Mouse (Mus musculus) large intestine, adult 2 months (tissue): ENCODE results near the gene Cemip. TPM values are rescaled to one million over a fixed set of nuclear protein-coding genes. Genes with fewer than 3 reads are reported as not detected.
"Not testable (repeated sequence)": the region's sequence is repeated elsewhere in the genome, so short reads cannot be mapped to it uniquely, and the experiment has no call there.

Source experiments
- DNase-seq: peaks from one replicate; pipeline ENCODE4 v3.0.0-alpha.2; 2012; ENCODE audit warnings: low read depth, low spot score
- WGBS: fragments of 180-500 bp; shearing (Covaris S2); methylation state at CpG from one replicate; pipeline ENCODE4 v1.1.7; 2018; 5-methylcytosine and 5-hydroxymethylcytosine counted together
- polyA plus RNA-seq: library from polyadenylated mRNA; depleted of rRNA; stranded (reverse); fragments of >200 nt; gene quantifications from 2 replicates; pipeline ENCODE4 v1.2.3, GENCODE M21; 2012; rRNA removed

The Cemip gene
- polyA plus RNA-seq: 0.31 and 0.47 TPM in 2 replicates

DNA sequence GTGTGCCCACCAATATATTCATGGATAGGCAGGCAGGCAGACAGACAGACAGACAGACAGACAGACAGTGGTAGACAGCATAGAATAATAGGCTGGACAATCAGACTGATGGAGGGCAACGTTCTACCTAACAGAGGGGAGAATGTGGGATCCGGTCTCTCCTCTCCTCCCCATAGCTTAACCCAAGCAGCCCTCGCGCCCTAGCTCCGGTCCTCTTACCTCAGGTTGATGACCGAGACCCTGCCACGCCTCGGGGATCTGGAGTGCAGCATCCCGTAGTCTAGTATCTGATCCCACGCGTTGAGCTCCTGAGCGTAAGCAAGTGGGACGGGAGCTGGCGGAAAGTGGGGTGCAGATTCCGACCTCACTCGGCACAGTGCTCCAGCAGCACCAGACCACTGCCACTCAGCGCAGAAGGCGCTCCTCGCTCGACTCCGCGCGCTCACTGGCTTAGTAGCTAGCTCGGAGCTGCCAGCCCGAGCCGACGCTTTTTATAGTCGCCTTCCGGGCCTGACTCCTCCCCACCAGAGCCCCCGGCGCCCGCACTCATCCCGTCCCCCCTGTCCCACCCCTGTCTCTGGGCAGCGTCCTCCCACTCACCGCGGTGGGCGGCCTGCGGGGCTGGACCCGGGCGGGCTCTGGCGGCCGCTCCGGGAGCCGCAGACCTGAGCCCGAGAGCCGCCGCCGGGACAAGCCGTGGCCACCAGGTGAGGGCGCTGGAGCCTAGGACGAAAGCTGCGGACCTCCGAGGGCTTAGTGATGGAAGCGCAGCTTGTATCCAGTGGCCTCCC, at the start of gene Cemip:
TSS of gene Cemip (minus strand) at position 464 of the 791 bp plus-strand sequence.
- DNase-seq: no peak
- WGBS: 2% methylated on average over 54 of the region's 54 CpGs

GRCm38 (mm10) chr7:84132704-84133103, 46.4 kb upstream of the Cemip start:
- DNase-seq: no peak
- WGBS: 5% methylated on average over 1 of the region's 1 CpGs

GRCm38 (mm10) chr7:84131736-84132135, 45.4 kb upstream of the Cemip start:
- no peak for DNase-seq
- 74% methylated on average over 4 of the region's 4 CpGs for WGBS

DNA sequence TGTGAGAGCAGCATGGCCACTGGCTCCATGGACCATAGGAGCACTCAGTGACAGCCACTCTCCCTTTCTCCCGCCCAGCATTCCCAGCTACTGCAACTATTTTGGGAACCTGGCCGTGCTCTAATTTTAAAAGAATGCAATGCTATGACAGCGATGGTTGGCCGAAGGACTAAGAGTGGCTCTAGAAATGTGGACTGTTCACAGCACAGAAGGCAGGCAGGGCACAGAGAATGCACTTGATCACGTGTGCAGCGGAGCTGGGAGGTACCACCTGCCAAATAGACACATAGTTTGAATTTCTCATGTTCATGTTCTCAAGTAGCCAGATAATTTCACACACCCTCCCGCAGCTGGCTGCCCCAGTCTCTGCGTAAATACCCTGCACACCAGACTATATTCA, 42.4 kb upstream of the Cemip start:
- DNase-seq: no peak
- whole genome bisulfite sequencing: 65% methylated on average over 8 of the region's 8 CpGs

- WGBS: 79% methylated on average over 1 of the region's 1 CpGs
- DNase-seq: no peak
Observed at GRCm38 (mm10) chr7:84125730-84126129, 39.4 kb upstream of the Cemip start.

- WGBS: 64% methylated on average over 3 of the region's 4 CpGs
- not testable (repeated sequence) for DNase-seq
Observed at GRCm38 (mm10) chr7:84123651-84124050, 37.3 kb upstream of the Cemip start.

DNA sequence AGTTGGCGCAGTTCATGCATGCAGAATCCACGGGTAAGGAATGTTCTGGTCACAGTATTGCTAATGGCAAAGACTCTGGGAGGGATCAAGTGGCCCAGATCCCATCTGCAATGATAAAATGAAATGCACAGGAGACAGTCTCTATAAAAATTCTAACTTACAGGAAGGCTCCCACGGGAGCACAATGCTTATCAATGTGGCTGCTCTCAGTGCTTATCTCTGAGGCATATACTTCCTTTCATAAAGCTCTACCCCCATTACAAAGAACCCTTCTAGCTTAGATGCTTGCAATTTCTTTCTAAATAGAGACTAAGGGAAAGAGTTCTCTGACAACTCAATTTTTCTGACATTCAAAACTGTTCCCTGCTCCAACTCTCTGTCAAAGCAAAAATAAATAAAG, 35.5 kb upstream of the Cemip start:
- WGBS: 62% methylated on average over 3 of the region's 3 CpGs

DNA sequence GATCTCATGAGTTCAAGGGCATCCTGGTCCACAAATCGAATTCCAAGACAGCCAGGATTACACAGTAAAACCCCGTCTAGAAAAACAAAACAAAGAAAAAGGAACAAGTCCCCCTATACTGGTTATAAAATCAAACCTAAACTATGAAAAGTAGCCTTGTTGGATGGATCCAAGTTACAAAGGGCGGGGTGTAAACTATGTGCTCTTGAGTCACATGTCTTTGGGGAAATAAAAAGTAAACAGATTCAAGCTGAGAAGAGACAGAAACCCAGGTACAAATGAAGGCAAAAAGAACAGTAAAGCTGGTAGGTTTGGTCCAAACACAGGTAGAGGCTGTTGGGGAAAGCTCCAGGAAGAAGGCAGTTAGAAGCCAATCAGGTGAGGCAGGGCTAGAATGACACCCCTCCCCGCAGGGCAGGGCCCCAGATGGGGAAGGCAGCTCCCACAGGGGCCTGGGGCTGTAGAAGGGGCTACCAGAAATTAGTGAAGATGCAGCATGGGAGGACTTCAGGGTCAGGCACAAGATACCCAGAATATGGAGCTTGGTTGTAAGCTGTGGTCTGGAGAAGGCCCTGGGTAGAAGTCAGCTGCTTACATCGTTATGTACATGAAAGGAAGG, 33.9 kb upstream of the Cemip start:
- DNase-seq: no peak

More for the DNA sequence above, 35.5 kb upstream of the Cemip start:
- no peak for DNase-seq

GRCm38 (mm10) chr7:84119216-84120105, 33.2 kb upstream of the Cemip start:
- WGBS: 50% methylated on average over 12 of the region's 12 CpGs
- no peak for DNase-seq

More for the DNA sequence above, 33.9 kb upstream of the Cemip start:
- 26% methylated on average over 5 of the region's 5 CpGs for WGBS

GRCm38 (mm10) chr7:84117543-84118122, 31.3 kb upstream of the Cemip start:
- DNase-seq: no peak
- WGBS: 30% methylated on average over 6 of the region's 6 CpGs

- no peak for DNase-seq
- WGBS: 71% methylated on average over 7 of the region's 7 CpGs
Observed at GRCm38 (mm10) chr7:84116621-84117542, 30.6 kb upstream of the Cemip start.

DNA sequence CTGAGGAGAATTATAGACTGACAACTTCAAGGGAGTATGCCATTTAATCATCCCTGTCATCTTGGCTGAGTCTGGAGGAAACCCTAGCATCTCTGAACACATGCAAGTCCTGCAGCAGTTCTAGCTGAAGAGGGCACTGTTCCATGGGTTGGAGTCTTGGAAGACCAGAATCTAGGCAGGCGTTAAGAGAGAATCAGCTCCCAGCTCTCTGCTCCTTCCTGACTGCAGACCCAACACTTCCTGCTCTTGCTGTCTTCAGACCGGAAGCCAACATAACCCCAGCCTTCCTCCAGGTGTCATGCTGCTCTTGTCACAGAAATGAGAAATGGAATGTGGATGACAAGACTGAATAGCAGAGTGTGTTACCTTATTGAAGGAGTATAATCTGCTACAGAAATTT, 29.1 kb upstream of the Cemip start:
- DNase-seq: no peak
- 47% methylated on average over 2 of the region's 2 CpGs for WGBS

DNA sequence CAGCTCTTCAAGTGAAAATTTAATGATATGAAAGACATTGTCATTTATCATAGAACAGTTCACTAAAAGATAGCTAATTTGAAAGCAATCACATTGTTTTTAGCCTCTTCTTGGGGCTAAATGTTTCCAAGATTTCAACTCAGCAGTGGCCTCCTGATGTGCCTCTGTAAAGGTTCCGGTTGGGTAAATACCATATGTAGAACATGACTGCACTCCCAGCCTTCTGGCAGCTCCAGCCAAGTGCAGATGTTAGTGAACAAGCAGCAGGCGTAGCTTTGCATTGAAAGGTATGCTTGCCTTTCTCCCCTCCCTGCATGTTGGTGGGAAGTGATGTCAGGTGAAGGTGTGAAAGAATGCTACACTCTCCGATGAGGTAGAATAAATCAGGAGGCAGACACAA, 28.5 kb upstream of the Cemip start:
- WGBS: 82% methylated on average over 3 of the region's 3 CpGs
- no peak for DNase-seq

GRCm38 (mm10) chr7:84113035-84113390, 26.7 kb upstream of the Cemip start:
- no peak for DNase-seq
- 85% methylated on average over 8 of the region's 8 CpGs for WGBS

DNA sequence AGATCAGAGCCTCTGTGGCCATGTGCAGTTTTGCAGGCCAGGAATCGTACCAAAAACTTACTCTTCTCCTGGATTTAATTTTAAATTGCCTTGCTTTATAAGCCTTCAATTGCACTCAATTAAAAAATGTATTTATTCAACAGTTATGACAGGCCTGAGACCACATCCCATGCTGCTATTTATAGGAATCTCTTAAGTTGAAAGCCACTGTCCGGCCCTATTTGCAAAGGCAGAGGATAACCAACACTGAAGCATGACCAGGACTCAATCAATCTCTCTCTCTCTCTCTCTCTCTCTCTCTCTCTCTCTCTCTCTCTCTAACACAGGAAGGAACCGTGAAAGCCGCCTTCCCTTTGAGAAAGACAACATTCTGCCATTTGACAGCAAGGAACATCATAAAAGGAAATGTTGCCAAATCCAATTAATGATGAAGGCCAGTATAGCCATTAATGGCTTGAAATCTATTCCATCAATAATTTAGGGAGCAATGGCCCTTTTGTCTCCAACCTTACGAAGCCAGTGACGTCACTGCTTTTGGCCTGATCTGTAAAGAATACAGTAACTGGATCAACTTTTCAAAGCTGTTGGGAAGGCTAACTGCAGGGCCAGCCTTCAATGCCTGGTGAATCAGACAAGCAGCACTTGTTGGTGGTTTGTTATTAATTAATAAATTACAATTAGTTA, 26.2 kb upstream of the Cemip start:
- WGBS: 55% methylated on average over 6 of the region's 6 CpGs
- no peak for DNase-seq

GRCm38 (mm10) chr7:84111716-84112350, 25.5 kb upstream of the Cemip start:
- WGBS: 33% methylated on average over 10 of the region's 10 CpGs
- DNase-seq: no peak

DNA sequence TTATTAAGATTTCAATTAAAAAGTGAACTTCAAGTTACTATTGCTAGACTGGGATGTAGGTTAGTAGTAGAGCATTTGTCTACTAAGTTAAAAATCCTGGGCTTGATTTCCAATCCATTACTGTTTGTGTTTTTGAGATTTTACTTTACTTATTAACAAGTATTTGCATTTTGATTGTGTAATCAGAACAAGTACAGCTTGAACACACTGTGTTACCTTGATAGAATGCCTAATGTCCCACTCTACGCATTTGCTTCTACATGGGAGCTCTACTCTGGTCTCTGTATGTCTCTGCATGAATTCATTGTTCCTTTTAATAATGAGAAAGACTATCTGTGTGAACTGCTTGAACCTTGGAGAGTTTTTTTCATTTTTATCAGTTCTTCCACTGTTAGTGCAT, 20.6 kb upstream of the Cemip start:
- 98% methylated on average over 1 of the region's 1 CpGs for WGBS
- DNase-seq: no peak

GRCm38 (mm10) chr7:84102589-84102988, 16.3 kb upstream of the Cemip start:
- DNase-seq: no peak
- WGBS: 93% methylated on average over 1 of the region's 1 CpGs
